Mouse (Mus musculus) R1 (cell line): ENCODE measurements around the gene Inhba.
A peak's percentile ranks its signal among the peaks of the same experiment; 100 is the strongest.

Experiments
- DNase-seq: peaks from one replicate; pipeline ENCODE4 v3.0.0-alpha.2; 2018; ENCODE audit warnings: low read depth, low spot score

Inhba gene

DNA sequence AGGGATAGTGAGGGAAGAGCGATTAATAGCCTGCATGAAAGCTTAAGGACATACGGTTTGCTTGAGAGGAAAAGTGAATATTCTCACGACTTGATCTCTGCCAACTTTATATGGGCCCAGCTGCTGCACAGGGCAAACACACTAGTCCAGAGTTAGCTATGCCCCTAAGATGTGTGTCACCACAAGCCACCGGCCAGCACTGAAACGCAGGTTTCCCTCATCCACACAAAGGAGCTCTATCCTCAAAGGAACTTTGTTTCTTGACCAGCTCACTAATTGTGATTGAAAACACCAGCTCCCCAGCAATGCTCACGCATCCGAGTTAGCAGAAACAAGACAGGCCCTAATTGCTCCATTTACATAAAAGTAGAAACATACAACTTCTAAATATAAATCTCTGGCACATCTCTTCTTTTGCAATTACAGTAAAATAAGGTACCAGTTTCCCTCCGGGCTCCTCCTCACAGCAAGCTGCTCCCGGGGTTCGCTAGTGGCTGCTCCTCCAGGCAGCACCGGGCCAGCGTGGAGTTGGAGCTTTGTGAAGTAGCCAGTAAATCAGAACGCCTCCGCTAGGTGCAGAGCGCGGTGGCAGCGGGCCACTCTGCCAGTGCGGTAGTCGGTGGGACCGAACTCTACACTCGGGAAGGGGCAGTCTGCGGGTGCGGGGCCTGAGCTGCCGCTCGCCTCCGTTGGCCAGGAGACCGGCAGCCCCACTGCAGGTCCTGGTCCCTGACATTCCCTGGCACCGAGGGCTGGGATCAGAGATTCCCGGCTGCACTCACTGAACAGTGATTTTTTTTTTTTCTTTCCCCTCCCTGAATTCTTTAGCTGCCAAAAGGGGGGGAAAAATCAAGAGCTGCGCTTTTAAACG is at the start of gene Inhba:
Gene Inhba, plus strand, starts transcription at position 480 of the 871 bp plus-strand sequence.
- peak; percentile 43 for DNase-seq

DNA sequence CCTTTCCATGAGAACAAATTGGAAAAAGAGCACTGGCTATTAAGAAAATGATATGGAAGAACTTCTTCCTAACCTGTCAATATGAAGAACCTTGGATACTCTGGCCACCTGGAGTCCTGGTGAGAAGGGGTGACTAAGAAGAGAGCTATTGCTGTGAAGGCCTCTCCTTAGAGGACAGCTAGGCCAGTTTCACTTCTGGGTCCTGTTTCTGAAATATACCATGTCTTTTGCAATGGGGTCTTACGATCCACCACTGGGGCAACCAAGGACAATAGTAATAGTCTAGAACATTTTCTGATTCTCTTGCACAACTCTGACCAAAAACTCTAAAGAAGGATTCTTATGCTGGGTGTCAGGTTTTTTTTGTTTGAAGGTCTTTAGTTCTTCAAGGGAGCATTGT is 35.1 kb upstream of the Inhba start:
- no peak for DNase-seq

DNA sequence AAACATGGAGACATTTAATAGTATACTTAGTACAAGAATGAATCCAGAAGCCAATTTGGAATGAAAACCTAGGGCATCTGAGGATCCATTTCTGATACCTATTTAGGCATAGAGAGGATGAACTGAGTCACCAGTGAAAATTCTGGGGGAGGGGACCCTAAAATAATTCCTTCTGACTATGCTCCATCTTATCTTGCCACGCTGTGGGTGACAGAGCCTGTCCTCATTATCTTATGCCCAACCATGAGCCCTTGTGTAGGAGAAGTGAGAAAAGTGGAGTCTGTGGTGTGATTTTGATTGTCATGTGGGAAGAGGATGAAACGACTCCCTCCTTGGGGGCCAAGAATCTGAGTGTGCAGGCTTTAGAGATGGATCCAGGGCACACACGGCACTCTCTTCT is 32.1 kb upstream of the Inhba start:
- DNase-seq: no peak

DNA sequence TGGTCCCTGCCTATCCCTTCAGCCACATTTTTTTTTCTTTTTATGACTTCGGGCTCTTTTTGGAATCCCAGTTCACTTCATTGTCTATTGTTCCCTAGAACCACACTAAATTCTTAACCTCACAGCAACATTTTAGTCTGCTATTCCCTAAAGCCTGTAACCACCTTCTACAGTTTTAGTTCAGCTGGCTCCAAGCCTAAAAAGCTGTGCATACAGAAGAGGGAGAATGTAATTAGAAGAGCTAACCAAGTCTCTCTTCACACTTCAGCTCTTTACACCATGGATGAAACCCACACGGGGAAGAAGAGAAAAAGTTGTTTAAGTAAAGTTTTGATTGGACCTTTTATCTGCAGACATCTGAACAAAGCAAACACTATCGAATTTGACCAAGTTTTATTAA is 29.6 kb upstream of the Inhba start:
- no peak for DNase-seq

DNA sequence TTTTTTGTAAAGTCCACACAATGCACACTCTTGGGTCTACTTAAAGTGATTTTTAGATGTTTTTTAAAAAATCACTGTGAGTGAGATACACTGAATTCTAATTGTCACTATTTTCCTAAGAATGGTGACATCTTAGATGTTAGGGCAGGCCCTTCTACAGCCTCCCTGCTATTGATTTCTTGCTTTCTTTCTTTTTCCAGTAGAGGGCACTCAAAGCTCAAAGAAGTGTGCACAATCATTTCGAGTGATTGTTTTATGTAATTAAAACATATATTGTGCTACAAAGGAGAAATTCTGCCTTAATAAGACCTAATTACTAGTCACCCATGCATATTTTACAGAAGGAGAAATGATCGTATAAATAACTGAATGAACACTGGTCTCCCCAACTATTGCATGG is 25.9 kb upstream of the Inhba start:
- DNase-seq: peak; percentile 5

DNA sequence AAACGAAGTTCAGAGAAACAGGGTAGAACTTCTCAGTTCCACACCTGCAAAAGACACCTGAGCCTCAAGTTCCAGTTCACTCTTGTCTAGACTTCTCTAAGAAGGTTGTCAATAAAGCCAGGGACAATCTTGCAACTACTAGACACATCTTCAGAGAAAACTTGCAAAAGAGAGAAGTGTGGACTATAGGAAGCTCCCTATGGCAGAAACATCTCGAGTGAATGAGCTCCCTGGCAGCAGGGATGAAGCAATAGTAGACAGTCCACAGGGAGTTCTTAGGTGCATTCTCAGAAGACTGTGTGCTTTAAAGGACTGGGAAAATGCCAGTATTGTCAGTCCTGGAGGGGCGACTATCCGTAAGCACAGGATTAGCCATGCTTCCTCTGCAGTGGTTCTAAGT is 25.5 kb upstream of the Inhba start:
- DNase-seq: no peak

DNA sequence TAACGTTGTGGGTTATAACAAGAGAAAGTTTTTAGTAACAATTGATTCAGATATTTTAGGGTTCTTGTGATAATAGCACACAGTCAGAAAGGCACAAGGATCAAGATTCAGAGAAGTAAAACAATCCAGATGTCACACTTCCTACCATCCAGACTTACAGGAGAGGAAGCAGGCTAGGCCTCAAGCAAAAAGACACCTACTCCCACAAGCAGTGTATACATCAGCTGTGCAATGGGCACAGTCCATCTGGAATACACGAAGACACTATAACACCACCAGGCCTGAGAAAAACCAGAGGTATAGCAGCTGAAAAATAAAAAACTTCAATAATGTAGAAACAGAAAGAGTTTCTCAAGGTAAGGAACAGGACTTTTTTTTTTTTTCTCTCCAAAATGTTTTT is 16.3 kb upstream of the Inhba start:
- no peak for DNase-seq

DNA sequence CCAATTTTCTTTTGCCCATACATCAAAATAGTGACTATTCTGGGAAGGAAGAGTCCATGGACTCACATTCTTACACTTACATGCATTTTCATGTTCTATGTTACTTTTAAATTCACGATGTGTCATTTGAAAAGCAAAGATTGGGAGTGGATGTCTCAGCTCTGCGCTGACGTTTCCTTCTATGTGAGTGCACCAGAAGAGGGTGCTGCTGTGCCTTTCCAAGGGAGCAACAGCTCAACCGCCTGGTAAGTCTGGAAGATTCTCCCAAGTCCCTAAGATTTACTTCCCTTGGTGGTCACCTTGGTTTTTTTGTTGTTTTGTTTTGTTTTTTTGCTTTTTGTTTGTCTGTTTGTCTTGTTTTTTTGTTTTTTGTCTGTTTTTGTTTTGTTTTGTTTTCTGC is 6.1 kb upstream of the Inhba start:
- DNase-seq: peak; percentile 35

DNA sequence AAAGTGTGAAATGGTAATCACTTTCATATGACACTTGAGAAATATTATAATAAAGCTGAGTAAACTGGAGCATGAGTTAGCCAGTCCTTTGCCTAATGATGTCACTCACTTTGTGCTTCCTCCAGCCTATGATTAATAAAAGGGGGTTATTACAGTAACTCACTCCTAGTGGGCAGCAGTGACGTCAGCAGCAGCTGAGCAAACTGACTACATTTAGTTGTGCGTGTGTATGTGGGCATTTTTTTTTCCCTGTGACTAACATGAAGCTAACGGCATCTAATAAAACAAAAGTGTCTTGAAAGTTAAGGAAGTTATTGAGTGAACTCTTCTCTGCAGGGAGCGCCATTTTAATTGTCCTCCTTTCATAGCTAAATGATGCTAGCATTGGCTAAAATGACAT is 3.9 kb upstream of the Inhba start:
- DNase-seq: no peak

DNA sequence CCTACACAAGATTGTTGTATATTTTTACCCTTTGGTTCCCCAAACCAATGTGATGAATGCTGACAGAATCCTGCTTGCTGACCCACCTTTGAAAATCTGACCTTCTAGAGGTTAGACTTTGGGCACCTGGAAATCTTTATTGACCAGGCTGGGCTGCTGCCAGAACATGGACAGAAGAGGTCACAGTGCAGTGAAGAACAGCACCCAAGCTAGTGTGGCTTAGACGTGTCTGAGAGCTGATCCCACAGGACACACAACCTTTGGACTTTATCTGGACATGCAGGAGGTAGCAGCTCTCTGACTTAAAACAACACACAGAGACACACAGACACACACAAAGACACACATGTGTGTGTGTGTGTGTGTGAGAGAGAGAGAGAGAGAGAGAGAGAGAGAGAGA is 3.3 kb upstream of the Inhba start:
- DNase-seq: no peak

DNA sequence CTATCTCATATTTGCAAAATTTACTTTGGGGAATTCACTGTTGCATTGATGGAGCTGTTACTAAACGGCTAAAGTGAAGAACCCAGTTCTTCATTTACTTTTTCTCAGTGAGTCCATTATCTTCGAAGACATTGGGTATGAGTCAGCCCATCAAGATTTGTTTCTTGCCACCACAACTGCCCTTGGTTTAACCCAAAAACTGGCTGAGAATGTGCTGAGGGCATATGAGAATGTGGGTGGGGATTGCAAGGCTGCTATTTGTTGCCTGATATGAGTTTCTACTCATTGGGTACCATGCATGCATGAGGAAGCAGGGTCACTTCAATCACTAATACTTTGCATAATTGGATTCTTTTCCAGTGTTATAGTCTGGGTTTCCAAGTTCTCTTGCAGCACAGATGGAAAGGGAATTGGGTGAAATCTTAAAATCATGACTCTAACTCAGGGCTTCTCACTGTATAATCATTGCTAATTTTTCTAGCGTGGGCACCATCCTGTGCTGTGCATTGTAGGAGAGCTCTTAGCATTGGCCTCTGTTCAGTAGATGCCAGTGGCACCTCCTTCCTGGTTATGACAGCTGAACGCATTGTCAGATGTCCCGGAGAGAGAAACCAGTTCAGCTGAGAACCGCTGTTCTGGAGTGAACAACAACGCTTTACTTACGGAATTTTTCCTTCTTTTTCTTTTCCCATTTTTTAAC is 1.7 kb upstream of the Inhba start:
- DNase-seq: no peak

DNA sequence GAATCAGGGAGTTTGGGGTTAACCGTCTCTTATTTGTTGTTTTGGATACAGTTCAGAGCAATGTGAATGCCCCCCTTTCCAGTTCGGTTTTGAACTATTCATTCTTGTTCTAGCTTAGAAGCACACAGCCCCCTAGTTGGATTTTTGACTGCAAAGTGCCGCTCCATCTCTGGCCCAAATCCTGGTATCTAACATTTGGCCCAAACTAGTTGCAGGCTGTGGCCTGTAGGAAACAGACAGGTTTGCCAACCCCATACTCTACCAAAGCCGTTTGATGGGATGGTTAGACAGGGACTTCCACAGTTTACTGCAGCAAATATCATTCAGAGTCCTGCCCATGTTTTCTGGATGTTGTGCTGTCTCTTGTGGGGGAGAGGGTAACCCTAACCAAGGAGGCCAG is 1.1 kb upstream of the Inhba start:
- no peak for DNase-seq

DNA sequence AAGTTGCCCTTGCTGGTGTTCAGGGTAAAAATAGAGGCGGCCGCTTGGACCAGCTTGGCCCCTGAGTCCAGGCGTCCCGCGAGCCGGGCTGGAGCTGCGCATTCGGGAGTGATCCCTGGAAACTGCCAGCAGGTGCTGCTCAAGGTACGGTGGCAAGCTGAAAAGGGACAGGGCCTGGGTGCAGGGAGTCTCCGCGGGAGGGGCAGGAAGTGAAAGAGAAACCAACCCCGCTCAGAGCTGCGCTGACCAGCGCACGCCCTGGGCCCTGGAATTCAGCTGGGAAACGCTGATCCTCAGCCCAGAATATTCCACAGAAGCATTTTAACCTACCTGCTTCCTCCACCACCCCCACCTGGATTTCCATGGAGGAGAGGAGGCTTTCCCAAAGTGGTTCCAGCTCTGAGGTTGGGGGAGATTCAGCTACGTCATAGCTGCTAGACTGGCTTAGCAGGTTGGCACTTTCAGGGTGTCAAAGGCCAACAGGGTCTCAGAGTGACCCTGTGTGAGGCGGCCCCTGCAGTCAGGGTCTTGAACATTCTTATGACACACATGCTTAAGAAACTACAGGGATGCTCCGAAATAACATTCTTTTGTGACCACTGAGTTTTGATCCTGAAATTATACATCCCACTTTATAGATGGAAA is 714 bp downstream of the Inhba start:
- DNase-seq: peak; percentile 70

DNA sequence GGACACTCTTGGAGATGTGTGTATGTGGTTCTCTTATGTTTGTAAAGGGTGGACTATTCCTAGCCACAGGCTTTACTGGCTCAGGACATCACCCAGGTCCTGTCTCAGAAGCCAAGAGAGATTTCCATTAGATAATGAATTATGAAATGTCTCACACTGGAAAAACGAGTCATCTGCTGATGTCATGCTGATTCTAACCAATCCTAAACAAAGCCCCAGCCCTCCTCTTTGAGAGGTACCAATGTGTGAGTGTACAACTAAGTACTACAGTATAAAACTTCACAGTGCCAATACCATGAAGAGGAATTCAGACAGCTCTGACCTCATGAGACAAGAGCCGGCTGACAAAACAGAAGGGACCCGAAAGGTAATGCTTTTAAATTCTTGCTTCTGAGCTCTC is 2.5 kb downstream of the Inhba start:
- no peak for DNase-seq

DNA sequence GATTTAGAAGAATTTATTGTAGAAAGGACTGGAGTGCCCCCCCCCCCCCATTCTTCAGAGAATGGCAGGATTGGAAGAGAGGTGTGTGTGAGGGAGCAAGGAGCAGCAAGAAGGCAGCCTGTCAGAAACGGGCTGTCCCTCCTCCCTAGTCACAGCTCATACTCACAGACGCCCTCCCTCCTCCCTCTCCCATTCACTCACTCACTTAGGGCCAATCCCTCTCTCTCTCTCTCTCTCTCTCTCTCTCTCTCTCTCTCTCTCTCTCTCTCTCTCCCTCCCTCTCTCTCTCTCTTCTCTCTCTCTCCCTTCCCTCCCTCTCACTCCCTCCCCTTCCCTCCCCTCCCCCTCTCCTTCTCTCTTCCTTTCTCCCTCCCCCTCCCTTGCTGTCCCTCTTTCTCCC is 4.9 kb downstream of the Inhba start:
- no peak for DNase-seq

DNA sequence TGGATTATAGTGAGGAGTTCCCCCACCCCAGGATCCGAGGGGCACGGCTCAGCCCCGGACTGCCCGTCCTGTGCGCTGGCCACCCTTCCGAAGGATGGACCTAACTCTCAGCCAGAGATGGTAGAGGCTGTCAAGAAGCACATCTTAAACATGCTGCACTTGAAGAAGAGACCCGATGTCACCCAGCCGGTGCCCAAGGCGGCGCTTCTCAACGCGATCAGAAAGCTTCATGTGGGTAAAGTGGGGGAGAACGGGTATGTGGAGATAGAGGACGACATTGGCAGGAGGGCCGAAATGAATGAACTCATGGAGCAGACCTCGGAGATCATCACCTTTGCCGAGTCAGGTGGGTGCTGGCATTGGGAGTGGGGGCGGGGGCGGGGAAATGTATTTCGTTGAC is 5.7 kb downstream of the Inhba start:
- DNase-seq: no peak

DNA sequence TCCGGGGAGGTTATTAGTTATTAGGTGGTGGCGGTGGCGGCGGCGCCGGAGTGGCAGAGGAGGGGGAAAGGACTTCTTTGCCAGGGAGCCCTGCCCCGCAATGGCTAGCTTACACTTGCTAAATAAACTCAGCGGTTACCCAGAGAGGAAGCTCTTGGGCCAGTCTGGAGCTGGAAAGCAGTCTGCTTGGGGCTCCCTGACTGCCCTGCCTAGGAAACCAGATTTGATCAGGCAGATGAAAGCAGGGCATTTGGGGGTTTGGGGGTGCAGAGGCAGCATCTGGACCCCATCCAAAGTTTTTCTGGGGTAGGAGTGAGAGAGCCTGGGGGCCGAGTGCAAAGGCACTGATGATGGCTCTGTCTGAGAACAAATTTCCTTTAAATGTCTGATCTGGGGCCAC is 6.1 kb downstream of the Inhba start:
- no peak for DNase-seq

DNA sequence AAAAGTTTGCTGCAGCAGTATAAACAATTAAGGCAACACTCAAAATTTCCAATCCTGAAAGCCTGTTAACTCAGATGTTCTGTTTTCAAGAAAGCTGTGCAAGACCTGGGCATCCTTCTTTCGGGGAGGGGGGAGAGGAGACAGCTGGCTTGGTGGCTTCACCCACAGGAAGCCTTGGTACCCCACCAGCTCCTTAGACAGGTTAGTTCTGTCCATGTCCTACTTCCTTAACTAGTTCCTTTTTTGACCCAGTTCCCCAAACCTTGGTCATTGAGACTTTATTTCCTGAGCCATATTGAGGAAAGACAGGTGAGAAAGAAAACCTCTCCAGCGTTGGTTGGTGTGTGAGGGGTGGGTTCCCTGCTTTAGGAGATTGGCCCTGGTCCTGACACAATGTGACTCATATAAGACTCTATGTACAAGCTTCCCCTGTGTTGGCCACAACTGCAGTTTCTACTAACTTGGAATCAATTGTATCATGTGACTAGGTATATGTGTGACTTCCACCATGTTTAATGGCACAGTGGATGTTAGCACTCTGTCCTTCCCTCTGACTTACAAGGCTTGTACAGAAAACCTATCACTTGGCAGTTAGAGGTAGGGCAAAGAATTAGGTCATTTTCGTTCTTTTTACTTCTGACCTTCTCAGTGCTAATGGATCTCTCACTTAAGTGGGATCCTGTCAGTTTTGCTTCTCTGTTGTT is 7.3 kb downstream of the Inhba start:
- no peak for DNase-seq

DNA sequence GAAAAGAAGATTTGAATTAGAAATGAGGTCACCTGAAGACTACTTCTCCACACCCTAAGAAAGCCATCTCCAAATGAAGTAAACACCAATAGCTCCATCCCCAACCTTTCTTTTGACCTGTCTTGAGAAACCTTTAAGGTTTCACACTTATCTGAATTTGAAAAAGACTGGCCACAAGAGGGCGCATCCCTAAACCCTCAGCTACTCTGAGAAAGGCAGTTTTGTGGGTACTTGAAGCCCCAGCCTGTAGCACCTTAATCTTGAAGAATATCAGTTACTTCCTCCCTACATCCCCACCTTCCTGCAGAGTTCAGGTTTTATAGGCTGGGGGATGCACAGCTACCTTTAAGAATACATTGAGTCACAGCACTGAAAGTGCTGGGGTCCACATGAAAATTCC is 9.0 kb downstream of the Inhba start:
- DNase-seq: peak; percentile 64

DNA sequence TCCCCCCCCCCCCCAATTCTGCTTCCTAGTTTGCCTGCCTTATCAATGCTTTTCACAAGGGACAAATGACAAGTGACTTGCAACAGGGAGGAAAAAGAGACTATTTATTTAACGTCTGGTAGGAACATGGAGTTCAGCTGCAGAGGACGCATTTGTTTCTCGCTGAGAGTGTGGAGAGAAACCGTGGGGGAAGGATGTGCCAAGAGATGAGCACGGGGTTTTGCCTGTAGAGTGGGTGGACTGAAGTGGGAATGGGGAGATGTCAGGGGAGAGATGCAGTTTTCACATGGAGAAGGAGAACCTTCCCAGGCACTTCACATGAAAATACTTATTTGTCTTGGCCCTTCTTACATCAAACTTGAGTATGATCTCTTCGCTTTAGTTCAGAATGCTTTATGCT is 9.5 kb downstream of the Inhba start:
- no peak for DNase-seq

DNA sequence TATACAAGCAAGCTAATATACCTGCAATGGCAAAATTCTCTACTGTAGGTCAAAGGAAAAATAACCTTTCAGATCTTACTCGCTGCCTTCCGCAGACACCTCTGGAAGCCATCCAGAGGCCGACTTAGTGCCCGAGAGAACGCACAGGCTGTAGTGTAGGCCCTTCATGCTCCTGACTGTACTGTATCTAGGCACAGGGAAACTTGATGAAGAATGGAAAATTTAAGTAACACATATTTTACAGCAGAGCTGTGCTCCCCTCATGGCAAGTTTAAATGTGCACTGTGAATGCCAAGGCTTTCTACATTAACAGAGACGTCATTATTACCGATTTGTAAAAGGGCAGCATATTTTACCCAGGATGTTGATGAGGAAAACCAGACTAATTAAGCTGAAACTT is 10.2 kb downstream of the Inhba start:
- no peak for DNase-seq

DNA sequence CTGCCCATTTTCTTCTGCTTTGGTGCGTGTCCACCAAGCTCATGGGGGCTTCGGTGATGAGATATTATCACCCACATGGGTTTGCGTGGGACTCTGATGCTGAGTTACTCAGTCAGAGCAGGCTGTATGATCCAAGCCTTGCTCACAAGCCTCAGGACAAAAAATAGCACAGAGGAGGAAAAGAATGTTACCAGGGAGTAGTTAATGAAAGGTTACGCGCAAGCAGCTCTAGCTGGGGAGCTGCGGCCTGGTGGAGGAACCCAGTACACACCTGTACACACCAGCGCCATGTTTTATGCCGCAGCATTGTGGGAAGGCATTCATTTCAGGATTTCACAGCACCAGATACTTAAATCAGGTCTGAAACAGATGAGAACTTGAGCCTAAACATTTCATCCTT is 10.9 kb downstream of the Inhba start:
- DNase-seq: no peak
